Mouse (Mus musculus) lung, embryonic 14.5 days (tissue): Measurements from ENCODE around the gene Recql5. TPM values are rescaled to one million over a fixed set of nuclear protein-coding genes. Genes with fewer than 3 reads are reported as not detected.

Experiments used
- ATAC-seq: fragments of 200-750 bp; cut with Nextera tagmentation; 2 replicates; pipeline ENCODE4 v1.8.0; 2017; ENCODE audit warnings: mild to moderate bottlenecking, moderate TSS enrichment, moderate library complexity; ENCODE audit not compliant: insufficient read depth
- DNase-seq: peaks from one replicate; pipeline ENCODE4 v3.0.0-alpha.2; 2015
- H3K27ac ChIP-seq: fragments of 300-500 bp; sonication (generic); 2 replicates; pipeline ENCODE4 v1.5.1; 2014; ENCODE audit warnings: low read depth, mild to moderate bottlenecking, moderate library complexity
- H3K27me3 ChIP-seq: fragments of 300-500 bp; sonication (generic); 2 replicates; pipeline ENCODE4 v1.6.1; 2014; ENCODE audit warnings: low read length, control low read depth; ENCODE audit not compliant: insufficient read depth
- H3K36me3 ChIP-seq: fragments of 300-500 bp; sonication (generic); 2 replicates; pipeline ENCODE4 v1.6.1; 2014; ENCODE audit warnings: control low read depth; ENCODE audit not compliant: insufficient read depth
- H3K4me1 ChIP-seq: fragments of 300-500 bp; sonication (generic); 2 replicates; pipeline ENCODE4 v1.6.1; 2014; ENCODE audit warnings: antibody characterized with exemption, control low read depth; ENCODE audit not compliant: insufficient read depth
- H3K4me2 ChIP-seq: fragments of 300-500 bp; sonication (generic); 2 replicates; pipeline ENCODE4 v1.6.1; 2014; ENCODE audit warnings: mild to moderate bottlenecking
- H3K4me3 ChIP-seq: fragments of 300-500 bp; sonication (generic); 2 replicates; pipeline ENCODE4 v1.5.1; 2014; ENCODE audit warnings: low read depth, low read length
- H3K9ac ChIP-seq: fragments of 300-500 bp; sonication (generic); 2 replicates; pipeline ENCODE4 v1.6.1; 2014
- H3K9me3 ChIP-seq: fragments of 300-500 bp; sonication (generic); 2 replicates; pipeline ENCODE4 v1.6.1; 2016; ENCODE audit warnings: low read depth, low read length, control low read depth
- CTCF ChIP-seq: IDR thresholded peaks from 2 replicates; pipeline ENCODE4 v1.5.1; 2016; ENCODE audit warnings: antibody characterized with exemption, low read depth
- WGBS: fragments of 180-500 bp; shearing (Covaris S2); extraction: QIAGEN DNeasy Blood & Tissue Kit; methylation state at CpG from one replicate; pipeline ENCODE4 v1.1.7; 2014; 5-methylcytosine and 5-hydroxymethylcytosine counted together
- polyA plus RNA-seq: library from polyadenylated mRNA; unstranded; fragments of >200 nt; fragmentation: Nextera tagmentation; extraction: Ambion mirVana; gene quantifications from 2 replicates; pipeline ENCODE4 v1.2.1, GENCODE M21; 2014

Gene Recql5
- polyA plus RNA-seq, 1 experiment from 2014 or later: 21.7 TPM

GRCm38 (mm10) chr11:115956453-115956852 is 23.2 kb upstream of the Recql5 start:
- no peak overlapping the region for H3K9ac ChIP-seq
- 53% methylated on average over 4 of the region's 4 CpGs for WGBS
- no peaks in the 10 kb centered on the region for H3K9me3 ChIP-seq
- TF ChIP-seq CTCF: no peak
- ATAC-seq (0 out of 2 replicates have a peak, but pooled peaks have one; percentile 41), DNase-seq (peak; percentile 24)
- peaks cover 77% of the 10 kb centered on the region for H3K36me3 ChIP-seq
- no peak overlapping the region for H3K4me3 ChIP-seq
- H3K27ac ChIP-seq: 0 out of 2 replicates have a peak overlapping the region, but pooled peaks have one; percentile 38
- no peak overlapping the region for H3K4me2 ChIP-seq
- no peaks in the 10 kb centered on the region for H3K4me1 ChIP-seq
- no peaks in the 10 kb centered on the region for H3K27me3 ChIP-seq

- no peak overlapping the region for H3K4me2 ChIP-seq
- H3K4me3 ChIP-seq: no peak overlapping the region
- H3K9me3 ChIP-seq: no peaks in the 10 kb centered on the region
- H3K36me3 ChIP-seq: peaks cover 71% of the 10 kb centered on the region
- no peak overlapping the region for H3K9ac ChIP-seq
- 63% methylated on average over 10 of the region's 10 CpGs for WGBS
- H3K27ac ChIP-seq: peak overlapping the region; percentile 16; the same call in 1 of the 2 replicates
- TF ChIP-seq CTCF: no peak
- no peaks in the 10 kb centered on the region for H3K27me3 ChIP-seq
- no peak for DNase-seq
- no peak for ATAC-seq
- no peaks in the 10 kb centered on the region for H3K4me1 ChIP-seq
These were observed 22.1 kb upstream of the Recql5 start for GRCm38 (mm10) chr11:115955195-115955858.

GRCm38 (mm10) chr11:115954712-115955111 is 21.4 kb upstream of the Recql5 start:
- no peak overlapping the region for H3K4me2 ChIP-seq
- no peaks in the 10 kb centered on the region for H3K9me3 ChIP-seq
- peaks cover 70% of the 10 kb centered on the region for H3K36me3 ChIP-seq
- no peak for DNase-seq
- H3K4me3 ChIP-seq: no peak overlapping the region
- no peak for ATAC-seq
- no peak overlapping the region for H3K9ac ChIP-seq
- H3K27ac ChIP-seq: no peak overlapping the region
- no peaks in the 10 kb centered on the region for H3K27me3 ChIP-seq
- H3K4me1 ChIP-seq: no peaks in the 10 kb centered on the region
- TF ChIP-seq CTCF: no peak
- 74% methylated on average over 5 of the region's 5 CpGs for WGBS

- H3K27me3 ChIP-seq: no peaks in the 10 kb centered on the region
- no peak overlapping the region for H3K27ac ChIP-seq
- no peak for TF ChIP-seq CTCF
- H3K4me3 ChIP-seq: no peak overlapping the region
- ATAC-seq (no peak), DNase-seq (no peak)
- no peak overlapping the region for H3K4me2 ChIP-seq
- 93% methylated on average over 2 of the region's 2 CpGs for WGBS
- no peaks in the 10 kb centered on the region for H3K9me3 ChIP-seq
- H3K4me1 ChIP-seq: no peaks in the 10 kb centered on the region
- no peak overlapping the region for H3K9ac ChIP-seq
- H3K36me3 ChIP-seq: peaks cover 85% of the 10 kb centered on the region
These were observed 17.4 kb upstream of the Recql5 start for GRCm38 (mm10) chr11:115950719-115951118.

- no peak overlapping the region for H3K27ac ChIP-seq
- no peak for DNase-seq
- H3K9ac ChIP-seq: no peak overlapping the region
- no peak overlapping the region for H3K4me3 ChIP-seq
- TF ChIP-seq CTCF: no peak
- no peak overlapping the region for H3K4me2 ChIP-seq
- no peaks in the 10 kb centered on the region for H3K4me1 ChIP-seq
- no peaks in the 10 kb centered on the region for H3K27me3 ChIP-seq
- no peak for ATAC-seq
- WGBS: 84% methylated on average over 9 of the region's 9 CpGs
- peaks cover 82% of the 10 kb centered on the region for H3K36me3 ChIP-seq
- no peaks in the 10 kb centered on the region for H3K9me3 ChIP-seq
These were observed 15.0 kb upstream of the Recql5 start for GRCm38 (mm10) chr11:115948316-115948715.

- ATAC-seq: no peak
- peaks cover 80% of the 10 kb centered on the region for H3K36me3 ChIP-seq
These were observed 13.0 kb upstream of the Recql5 start for GRCm38 (mm10) chr11:115946221-115946828.

GRCm38 (mm10) chr11:115945247-115945646 is 12.0 kb upstream of the Recql5 start:
- Histone ChIP-seq H3K4me2 (no peak overlapping the region), H3K27me3 (no peaks in the 10 kb centered on the region), H3K4me3 (no peak overlapping the region), H3K9ac (no peak overlapping the region), H3K4me1 (no peaks in the 10 kb centered on the region), H3K27ac (no peak overlapping the region), H3K36me3 (peaks cover 85% of the 10 kb centered on the region), H3K9me3 (no peaks in the 10 kb centered on the region)
- 89% methylated on average over 8 of the region's 8 CpGs for WGBS
- no peak for ATAC-seq
- no peak for TF ChIP-seq CTCF
- no peak for DNase-seq

More at GRCm38 (mm10) chr11:115946221-115946828, 13.0 kb upstream of the Recql5 start:
- H3K27me3 ChIP-seq: no peaks in the 10 kb centered on the region
- no peak overlapping the region for H3K4me3 ChIP-seq
- H3K9me3 ChIP-seq: no peaks in the 10 kb centered on the region
- no peaks in the 10 kb centered on the region for H3K4me1 ChIP-seq
- DNase-seq: no peak
- no peak overlapping the region for H3K9ac ChIP-seq
- 82% methylated on average over 9 of the region's 9 CpGs for WGBS
- no peak overlapping the region for H3K4me2 ChIP-seq
- TF ChIP-seq CTCF: no peak
- peak overlapping the region; percentile 21; the same call in 1 of the 2 replicates for H3K27ac ChIP-seq
